ENCODE assay signal across 9 mouse cellular contexts in genomic region chr12:52382832-52383580, GRCm38 (mm10).
DNase-seq lines count a peak whose midpoint lies in the region; ATAC-seq and TF ChIP-seq lines count a peak whose summit lies in the region.
"Had no signal": no experiment of that assay in that cellular context is flagged by ENCODE, and none has a peak within 500 bp of the region (broad histone marks: within the 10 kb centered on the region; RNA-seq: fewer than 3 reads in every experiment).

No protein-coding gene starts in this region.

- peak; percentile 48; the same call in 1 of the 2 replicates for ATAC-seq in kidney, postnatal 0 days (replicated peaks; ENCODE audit: low FRiP score, low read depth)
- ATAC-seq in neural tube, embryonic 12.5 days (ENCODE audit: low FRiP score, low read depth), result peak; percentile 39

- no peak overlapping the region for H3K27ac ChIP-seq in kidney, adult 2 months (ENCODE audit: insufficient read depth, low read depth, low read length)
- no peak overlapping the region for H3K27ac ChIP-seq in kidney, postnatal 0 days
- H3K27ac ChIP-seq in neural tube, embryonic 12.5 days, result no peak overlapping the region

- no peaks in the 10 kb centered on the region for H3K36me3 ChIP-seq in kidney, adult 2 months (ENCODE audit: control insufficient read depth, insufficient read depth, low read length)
- no peaks in the 10 kb centered on the region for H3K36me3 ChIP-seq in kidney, postnatal 0 days (ENCODE audit: insufficient read depth, low read length)
- no peaks in the 10 kb centered on the region for H3K36me3 ChIP-seq in neural tube, embryonic 12.5 days

- no peak overlapping the region for H3K4me3 ChIP-seq in kidney, adult 2 months (ENCODE audit: insufficient read depth, low read depth, low read length)
- H3K4me3 ChIP-seq in kidney, postnatal 0 days (replicated peaks; ENCODE audit: low read depth, low read length), result no peak overlapping the region
- no peak overlapping the region for H3K4me3 ChIP-seq in neural tube, embryonic 12.5 days
- H3K4me3 ChIP-seq: myocyte had no signal

- no peak; the same call in 1 of the 2 replicates for TF ChIP-seq CTCF in kidney, adult 2 months (conservative IDR thresholded peaks at IDR 0.05; ENCODE audit: insufficient read depth, insufficient read length, low read depth, low read length)
- peak; percentile 46; the same call in 1 of the 2 replicates for TF ChIP-seq CTCF in kidney, postnatal 0 days (IDR thresholded peaks at IDR 0.05; ENCODE audit: low read depth)

- 24% methylated on average over 7 of the region's 7 CpGs for WGBS in kidney, adult 2 months
- 19% methylated on average over 7 of the region's 7 CpGs for WGBS in kidney, postnatal 0 days
- 6% methylated on average over 7 of the region's 7 CpGs for WGBS in neural tube, embryonic 12.5 days

- peak; percentile 19 for DNase-seq in kidney, adult 18-20 months
- no peak for DNase-seq in kidney, adult 2 months
- peak; percentile 79 for DNase-seq in embryo, embryonic 11 days
- peak; percentile 73 for DNase-seq in kidney, postnatal 0 days (ENCODE audit: low spot score)
- no peak for DNase-seq in urinary bladder, postnatal 4 days (ENCODE audit: low spot score in 2 of 2)
- no peak for DNase-seq in gastrocnemius, adult 8-10 months (ENCODE audit: low spot score in 2 of 2)
- no peak for DNase-seq in cerebellum, postnatal 36 days

- H3K9me3 ChIP-seq in kidney, postnatal 0 days (replicated peaks; ENCODE audit: low read length), result no peaks in the 10 kb centered on the region
- no peaks in the 10 kb centered on the region for H3K9me3 ChIP-seq in neural tube, embryonic 12.5 days

- no peaks in the 10 kb centered on the region for H3K27me3 ChIP-seq in kidney, adult 2 months (replicated peaks; ENCODE audit: control insufficient read depth, insufficient read depth, low read length)
- no peaks in the 10 kb centered on the region for H3K27me3 ChIP-seq in kidney, postnatal 0 days (ENCODE audit: insufficient read depth, low read length)
- H3K27me3 ChIP-seq in neural tube, embryonic 12.5 days (replicated peaks), result no peaks in the 10 kb centered on the region

- TF ChIP-seq POLR2A in kidney, adult 2 months (IDR thresholded peaks at IDR 0.05; ENCODE audit: low read depth, low read length), result no peak

- no peak overlapping the region for H3K9ac ChIP-seq in kidney, postnatal 0 days (ENCODE audit: low read depth, low read length)
- no peak overlapping the region for H3K9ac ChIP-seq in neural tube, embryonic 12.5 days

- peaks cover 3% of the 10 kb centered on the region; the same call in 1 of the 2 replicates for H3K4me1 ChIP-seq in kidney, adult 2 months (ENCODE audit: control insufficient read depth, insufficient read depth, low read length)
- H3K4me1 ChIP-seq in kidney, postnatal 0 days (replicated peaks; ENCODE audit: insufficient read depth, low read length), result peaks cover 13% of the 10 kb centered on the region; the same call in 1 of the 2 replicates
- H3K4me1 ChIP-seq in neural tube, embryonic 12.5 days, result peaks cover 31% of the 10 kb centered on the region

- H3K4me2 ChIP-seq in kidney, postnatal 0 days (ENCODE audit: low read length), result peak overlapping the region; percentile 27; the same call in 1 of the 2 replicates
- H3K4me2 ChIP-seq in neural tube, embryonic 12.5 days (replicated peaks), result peak overlapping the region; percentile 30

Comparison
In these comparisons a context has a peak if more than half of its experiments do, and no peak if none do; other contexts are left out.
1. DNase-seq: peak in kidney, adult 18-20 months (single experiment), embryo, embryonic 11 days (single experiment) and kidney, postnatal 0 days (single experiment); none in kidney, adult 2 months (single experiment), urinary bladder, postnatal 4 days (0 of 2), gastrocnemius, adult 8-10 months (0 of 2) and cerebellum, postnatal 36 days (0 of 2).